Mouse (Mus musculus): Measurements from ENCODE around the gene 1190005I06Rik.

1190005I06Rik gene

DNA sequence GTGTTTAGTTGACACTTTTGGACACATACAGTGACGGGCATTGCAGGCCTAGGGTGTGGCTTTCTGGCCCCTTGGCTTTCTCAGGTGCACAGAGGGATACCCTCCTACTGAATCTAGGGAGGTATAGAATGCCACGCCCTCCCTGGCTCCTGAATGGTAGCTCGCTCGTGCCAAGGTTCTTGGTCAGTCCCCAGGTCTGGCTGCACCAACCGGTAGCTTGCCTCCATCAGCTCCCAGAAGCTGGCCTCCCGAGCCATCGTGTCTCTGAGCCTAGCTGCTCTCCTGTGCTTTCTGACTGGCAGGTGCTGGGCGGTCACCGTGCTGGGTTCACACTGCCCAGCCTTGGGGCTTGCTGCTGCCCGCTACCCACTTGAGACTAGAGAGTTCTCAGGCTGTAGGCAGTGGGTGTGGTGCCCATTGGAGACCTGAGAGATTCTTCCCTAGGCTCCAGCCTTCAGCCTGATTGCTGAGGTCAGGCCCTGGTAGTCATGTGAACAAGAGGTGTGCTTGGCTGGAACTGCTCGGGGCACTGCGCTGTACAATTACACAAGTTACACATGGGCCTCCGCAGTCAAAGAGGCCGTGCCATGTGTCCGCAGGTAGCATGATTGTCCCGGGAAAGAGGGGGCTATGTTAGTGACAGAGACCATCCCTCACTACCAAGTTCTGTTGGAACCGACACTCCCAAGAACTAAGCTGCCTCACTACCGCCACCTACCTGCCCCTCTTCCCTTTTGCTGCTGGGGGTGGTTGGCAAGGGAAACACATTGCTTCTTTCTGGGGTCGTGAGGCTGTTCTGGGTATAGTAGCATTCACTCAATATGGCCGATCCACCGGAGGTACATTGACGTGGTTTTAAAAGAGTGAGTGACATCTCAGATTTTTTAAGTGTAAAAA, 85.6 kb downstream of the 1190005I06Rik start:
- ChIA-PET CTCF (interaction anchor here (0.6 to 4.2 kb wide), 43 partner anchors 8 to 1144 kb away, joined by 3 to 34 read pairs (median 4); partner anchors contain the start of gene Gins2 (in 1 of the 4)), POLR2A (interaction anchor here in 3 of 4 experiments (0.7 to 3.0 kb wide), 19 partner anchors 8 to 155 kb away, joined by 3 to 12 read pairs (median 3); no protein-coding TSS in a partner anchor)

DNA sequence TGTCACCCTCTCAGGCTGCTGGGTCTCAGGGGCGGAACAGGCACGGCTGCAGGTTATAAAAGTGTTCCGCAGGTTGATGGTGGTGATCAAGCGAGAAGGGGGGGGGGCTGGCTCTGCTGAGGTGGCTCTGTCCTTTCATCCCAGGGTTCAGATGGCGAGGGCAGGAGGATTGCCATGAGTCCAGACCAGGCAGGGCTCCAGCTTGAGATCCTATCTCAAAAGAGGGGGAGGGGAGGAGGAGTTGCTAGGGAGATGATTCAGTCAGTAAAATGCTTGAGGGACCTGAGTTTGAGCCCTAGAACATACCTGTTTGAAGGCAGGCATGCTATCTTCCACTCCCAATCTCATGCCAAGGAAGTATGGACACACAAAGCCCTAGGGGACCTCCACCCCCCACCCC, 86.9 kb downstream of the 1190005I06Rik start:
- CTCF ChIA-PET, result interaction anchor here (0.5 to 4.2 kb wide), 10 partner anchors 10 to 519 kb away, joined by 3 to 21 read pairs (median 6); no protein-coding TSS in a partner anchor
- POLR2A ChIA-PET, result interaction anchor here (0.6 to 2.2 kb wide), 13 partner anchors 8 to 140 kb away, joined by 3 to 9 read pairs (median 3); no protein-coding TSS in a partner anchor

DNA sequence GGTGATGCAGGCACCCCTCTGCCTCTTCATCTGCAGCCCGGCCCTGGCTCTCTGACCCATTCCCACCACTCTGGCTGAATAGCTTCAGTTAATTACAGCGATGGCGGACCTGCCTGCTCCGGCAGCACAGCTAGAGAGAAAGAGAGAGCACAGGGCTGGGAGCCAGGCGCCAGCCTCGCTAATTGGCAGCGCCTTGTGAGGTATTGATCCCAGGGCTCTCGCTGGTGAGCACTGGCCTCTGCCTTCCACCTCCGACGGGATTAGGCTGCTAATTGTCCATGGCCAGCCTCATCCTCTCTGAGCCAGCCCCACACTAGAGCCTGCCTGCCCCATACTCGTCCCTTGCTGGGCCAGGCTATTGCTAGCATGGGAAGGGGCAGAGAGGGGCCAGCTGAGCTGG, 87.8 kb downstream of the 1190005I06Rik start:
- ChIA-PET CTCF (interaction anchor here in 3 of 4 experiments (0.6 to 4.2 kb wide), 3 partner anchors 9 to 195 kb away, joined by 3 to 15 read pairs (median 7); no protein-coding TSS in a partner anchor), POLR2A (interaction anchor here in 3 of 4 experiments (0.6 to 2.2 kb wide), 5 partner anchors 8 to 99 kb away, joined by 3 to 7 read pairs (median 3); no protein-coding TSS in a partner anchor)
